Mouse (Mus musculus) kidney, adult 2 months (tissue): ENCODE results near the gene Ptprd.

Experiments used
- CTCF ChIP-seq: fragments of 200-500 bp; conservative IDR thresholded peaks from 2 replicates; pipeline ENCODE4 v1.5.1; 2011; ENCODE audit warnings: low read depth, mild to moderate bottlenecking, control low read depth, low read length, moderate library complexity, mixed read lengths; ENCODE audit not compliant: insufficient read depth, insufficient read length
- POLR2A ChIP-seq: fragments of 200-500 bp; IDR thresholded peaks from one replicate; pipeline ENCODE4 v1.6.1; 2011; ENCODE audit warnings: low read depth, low read length, control low read depth

- TF ChIP-seq CTCF (no peak), POLR2A (peak; percentile 19)
Measured at GRCm38 (mm10) chr4:76429769-76430168, 1782.0 kb downstream of the Ptprd start.
